Mouse (Mus musculus): ENCODE measurements at regions not wholly inside any gene's neighbourhood (a gene's known extent, or its start where the extent isn't known, plus 50 kb on each side); places are given as distances from the start of the nearest gene placed in this dataset.

DNA sequence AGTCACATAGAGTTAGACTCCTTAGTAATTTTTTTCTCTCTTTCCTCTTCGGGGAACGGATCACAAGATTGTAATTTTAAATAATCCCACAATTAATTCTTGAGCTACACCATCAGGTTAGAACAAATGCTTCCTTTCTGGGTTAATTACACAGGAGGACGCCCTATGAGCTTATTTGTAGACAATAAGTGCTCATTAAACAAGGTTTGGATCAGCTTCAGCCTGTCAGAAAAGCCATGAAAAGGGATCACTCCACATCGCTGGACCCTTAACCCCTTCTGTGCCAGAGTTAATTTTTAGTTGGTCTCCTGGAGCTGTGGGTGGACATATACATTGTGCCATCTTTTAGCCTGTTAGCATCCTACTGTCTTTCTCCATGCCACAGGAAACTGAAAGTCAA is 131.4 kb downstream of the Gas1 start:
- TF ChIP-seq E2F4 (IDR thresholded peaks at IDR 0.05; ENCODE audit: insufficient replicate concordance, low read depth, low read length) (no peak), CTCF (conservative IDR thresholded peaks at IDR 0.05 in 1 of 2, IDR thresholded peaks at IDR 0.05 in 1 of 2; ENCODE audit: low read depth in 2 of 2, low read length in 2 of 2) (no peak), RCOR1 (conservative IDR thresholded peaks at IDR 0.05; ENCODE audit: low read depth, low read length) (no peak), MXI1 (IDR thresholded peaks at IDR 0.05; ENCODE audit: low read depth, low read length) (no peak), TCF12 (IDR thresholded peaks at IDR 0.05; ENCODE audit: low read depth, low read length) (no peak)

Measured in CH12.LX (cell line).